Mouse (Mus musculus): ENCODE measurements around the gene Mast4.

The Mast4 gene

GRCm38 (mm10) chr13:102931951-102932350 is 402.3 kb downstream of the Mast4 start:
- no peak for DNase-seq (ENCODE audit: low read depth, low spot score)

- no peak for DNase-seq (ENCODE audit: low read depth, low spot score)
Observed at GRCm38 (mm10) chr13:102925844-102926598, 408.3 kb downstream of the Mast4 start.

GRCm38 (mm10) chr13:102919741-102920140 is 414.6 kb downstream of the Mast4 start:
- DNase-seq (ENCODE audit: low read depth, low spot score): no peak

- no peak for DNase-seq (ENCODE audit: low read depth, low spot score)
Observed at GRCm38 (mm10) chr13:102918616-102919015, 415.7 kb downstream of the Mast4 start.

- DNase-seq (ENCODE audit: low read depth, low spot score): no peak
Observed at GRCm38 (mm10) chr13:102915341-102915740, 419.0 kb downstream of the Mast4 start.

GRCm38 (mm10) chr13:102914800-102915199 is 419.5 kb downstream of the Mast4 start:
- DNase-seq (ENCODE audit: low read depth, low spot score): no peak

- no peak for DNase-seq (ENCODE audit: low read depth, low spot score)
Observed at GRCm38 (mm10) chr13:102913919-102914318, 420.4 kb downstream of the Mast4 start.

- no peak for DNase-seq (ENCODE audit: low read depth, low spot score)
Observed at GRCm38 (mm10) chr13:102912867-102913266, 421.4 kb downstream of the Mast4 start.

GRCm38 (mm10) chr13:102909654-102910418 is 424.5 kb downstream of the Mast4 start:
- no peak for DNase-seq (ENCODE audit: low read depth, low spot score)

GRCm38 (mm10) chr13:102906661-102907009 is 427.7 kb downstream of the Mast4 start:
- DNase-seq (ENCODE audit: low read depth, low spot score): no peak

- peak; percentile 89 for DNase-seq (ENCODE audit: low read depth, low spot score)
Observed at GRCm38 (mm10) chr13:102906004-102906660, 428.2 kb downstream of the Mast4 start.

GRCm38 (mm10) chr13:102905361-102905950 is 428.8 kb downstream of the Mast4 start:
- no peak for DNase-seq (ENCODE audit: low read depth, low spot score)

GRCm38 (mm10) chr13:102903689-102904088 is 430.6 kb downstream of the Mast4 start:
- no peak for DNase-seq (ENCODE audit: low read depth, low spot score)

GRCm38 (mm10) chr13:102902123-102902522 is 432.2 kb downstream of the Mast4 start:
- no peak for DNase-seq (ENCODE audit: low read depth, low spot score)

- no peak for DNase-seq (ENCODE audit: low read depth, low spot score)
Observed at GRCm38 (mm10) chr13:102900531-102900930, 433.8 kb downstream of the Mast4 start.

GRCm38 (mm10) chr13:102900083-102900420 is 434.2 kb downstream of the Mast4 start:
- no peak for DNase-seq (ENCODE audit: low read depth, low spot score)

- DNase-seq (ENCODE audit: low read depth, low spot score): peak; percentile 32
Observed at GRCm38 (mm10) chr13:102899253-102900082, 434.8 kb downstream of the Mast4 start.

GRCm38 (mm10) chr13:102898374-102899131 is 435.7 kb downstream of the Mast4 start:
- no peak for DNase-seq (ENCODE audit: low read depth, low spot score)

GRCm38 (mm10) chr13:102896322-102896721 is 438.0 kb downstream of the Mast4 start:
- DNase-seq (ENCODE audit: low read depth, low spot score): no peak

GRCm38 (mm10) chr13:102895894-102896293 is 438.4 kb downstream of the Mast4 start:
- DNase-seq (ENCODE audit: low read depth, low spot score): peak; percentile 32
